Mouse (Mus musculus) C2C12 (cell line): ENCODE results near the gene Iqcf6. TPM values are rescaled to one million over a fixed set of nuclear protein-coding genes. Genes with fewer than 3 reads are reported as not detected.
A peak's percentile ranks its signal among the peaks of the same experiment; 100 is the strongest.
"Not testable (repeated sequence)": the region's sequence is repeated elsewhere in the genome, so short reads cannot be mapped to it uniquely, and the experiment has no call there.

ENCODE experiments used
- H3K27me3 ChIP-seq: one replicate; pipeline ENCODE4 v1.6.1; 2011; ENCODE audit not compliant: control insufficient read depth, insufficient read depth, insufficient read length
- H3K36me3 ChIP-seq: one replicate; pipeline ENCODE4 v1.6.1; 2011; ENCODE audit not compliant: control insufficient read depth, insufficient read depth
- H3K4me3 ChIP-seq: one replicate; pipeline ENCODE4 v1.5.1; 2011; ENCODE audit warnings: mild to moderate bottlenecking, control low read depth; ENCODE audit not compliant: poor library complexity, insufficient read depth, severe bottlenecking
- H3K79me2 ChIP-seq: one replicate; pipeline ENCODE4 v1.6.1; 2011; ENCODE audit not compliant: control insufficient read depth, insufficient read depth
- H3K79me3 ChIP-seq: one replicate; pipeline ENCODE4 v1.6.1; 2011; ENCODE audit warnings: low read depth, control low read depth
- H3ac ChIP-seq: one replicate; pipeline ENCODE3; 2011; ENCODE audit warnings: low read depth; ENCODE audit not compliant: control insufficient read depth, insufficient read length
- CEBPB ChIP-seq: IDR thresholded peaks from one replicate; pipeline ENCODE4 v1.6.1; 2011; ENCODE audit warnings: low read depth, mild to moderate bottlenecking, control low read depth, moderate library complexity
- CTCF ChIP-seq: IDR thresholded peaks from one replicate; pipeline ENCODE4 v1.5.1; 2011; ENCODE audit not compliant: control insufficient read depth, insufficient read depth, insufficient read length
- FOSL1 ChIP-seq: IDR thresholded peaks from one replicate; pipeline ENCODE4 v1.8.0; 2011; ENCODE audit warnings: mild to moderate bottlenecking, low read length; ENCODE audit not compliant: poor library complexity, insufficient read depth, severe bottlenecking
- MAX ChIP-seq: IDR thresholded peaks from one replicate; pipeline ENCODE4 v1.6.1; 2011; ENCODE audit warnings: mild to moderate bottlenecking, control low read depth
- MYOD1 ChIP-seq: IDR thresholded peaks from one replicate; pipeline ENCODE4 v1.6.1; 2011; ENCODE audit warnings: low read depth; ENCODE audit not compliant: control insufficient read depth, insufficient read length
- MYOG ChIP-seq: IDR thresholded peaks from one replicate; pipeline ENCODE4 v1.6.1; 2011; ENCODE audit not compliant: control insufficient read depth, insufficient read length; ENCODE audit errors: extremely low read depth
- USF1 ChIP-seq: IDR thresholded peaks from one replicate; pipeline ENCODE4 v1.6.1; 2011; ENCODE audit warnings: low read depth, mild to moderate bottlenecking, control low read depth, moderate library complexity
- polyA plus RNA-seq: library from polyadenylated mRNA; unstranded; fragments of >200 nt; fragmentation: generic; extraction: Trizol; gene quantifications from one replicate; pipeline ENCODE4 v1.2.1, GENCODE M21; 2012; ENCODE audit warnings: missing spikeins

Gene Iqcf6
- polyA plus RNA-seq, 1 experiment: not detected

DNA sequence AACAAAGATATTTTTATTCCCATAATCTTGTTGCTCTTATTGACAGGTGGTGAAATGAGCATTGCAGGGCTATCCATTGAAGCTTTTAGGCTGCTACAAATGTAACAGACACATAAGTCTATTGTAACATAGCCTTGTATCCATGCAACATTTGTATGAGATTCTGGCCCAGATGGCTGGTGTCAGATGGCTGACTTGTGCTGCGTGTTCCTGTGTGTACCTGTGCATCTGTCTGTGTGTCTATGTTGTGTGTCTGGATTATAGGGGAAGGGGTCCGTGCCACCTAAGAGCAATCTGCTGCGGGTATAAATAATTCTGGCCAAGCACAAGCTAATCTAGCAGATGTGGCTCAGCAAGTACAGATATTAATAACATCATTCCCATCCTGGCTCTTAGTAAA lies 8.9 kb upstream of the Iqcf6 start:
- no peak overlapping the region for H3ac ChIP-seq
- H3K4me3 ChIP-seq: no peak overlapping the region
- H3K79me2 ChIP-seq: no peaks in the 10 kb centered on the region
- no peak for TF ChIP-seq CTCF
- TF ChIP-seq MAX: no peak
- TF ChIP-seq MYOD1: no peak
- no peak for TF ChIP-seq CEBPB
- TF ChIP-seq FOSL1: no peak
- no peak for TF ChIP-seq MYOG
- TF ChIP-seq USF1: no peak
- no peaks in the 10 kb centered on the region for H3K79me3 ChIP-seq
- no peaks in the 10 kb centered on the region for H3K36me3 ChIP-seq
- H3K27me3 ChIP-seq: peaks cover 52% of the 10 kb centered on the region

DNA sequence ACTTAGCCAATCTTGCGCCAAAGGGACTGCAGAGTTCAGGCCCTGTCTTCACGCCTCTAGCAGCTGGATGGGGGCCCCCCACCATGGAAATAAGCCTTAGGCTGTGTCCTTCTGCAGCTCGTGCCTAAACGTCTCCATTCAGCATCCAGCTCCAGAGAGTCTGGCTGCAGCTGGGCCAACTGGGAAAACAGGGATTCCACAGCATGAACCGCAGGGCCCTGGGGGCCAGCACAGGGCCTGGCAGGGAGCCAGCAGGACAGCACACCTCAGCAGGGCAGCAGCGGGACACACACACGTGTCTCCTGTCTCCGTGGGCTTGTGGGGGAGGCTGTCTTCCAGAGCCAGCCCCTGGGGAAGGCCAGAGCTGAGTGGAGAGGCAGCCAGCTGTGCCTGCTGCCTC lies 1.4 kb downstream of the Iqcf6 start:
- not testable (repeated sequence) for H3K79me3 ChIP-seq, H3ac ChIP-seq, H3K36me3 ChIP-seq, H3K79me2 ChIP-seq, H3K4me3 ChIP-seq
- H3K27me3 ChIP-seq: peaks cover 25% of the 10 kb centered on the region

DNA sequence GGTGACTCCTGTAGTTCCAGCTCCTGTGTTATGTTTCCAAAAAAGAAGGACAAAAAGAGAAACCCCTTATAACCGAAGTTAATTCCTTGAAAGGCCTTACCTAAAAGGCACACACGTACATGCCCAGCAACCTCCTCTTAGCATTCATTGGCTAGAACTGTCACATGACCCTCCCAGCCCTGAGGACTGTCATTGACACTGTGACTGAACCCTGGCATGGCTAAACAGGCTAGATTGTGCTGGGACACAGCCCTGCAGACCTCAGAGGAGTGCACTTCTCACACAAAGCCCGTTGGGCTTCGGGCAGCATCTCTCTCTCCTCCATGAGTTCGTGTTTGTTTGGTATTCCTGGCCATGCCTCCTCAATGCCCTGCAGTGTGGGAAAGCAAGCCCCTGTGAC lies 5.8 kb downstream of the Iqcf6 start:
- Histone ChIP-seq H3ac (no peak overlapping the region), H3K4me3 (no peak overlapping the region), H3K36me3 (no peaks in the 10 kb centered on the region), H3K79me3 (no peaks in the 10 kb centered on the region), H3K27me3 (peaks cover 27% of the 10 kb centered on the region), H3K79me2 (no peaks in the 10 kb centered on the region)
- TF ChIP-seq FOSL1: no peak
- TF ChIP-seq USF1: peak; percentile 10
- no peak for TF ChIP-seq CTCF

DNA sequence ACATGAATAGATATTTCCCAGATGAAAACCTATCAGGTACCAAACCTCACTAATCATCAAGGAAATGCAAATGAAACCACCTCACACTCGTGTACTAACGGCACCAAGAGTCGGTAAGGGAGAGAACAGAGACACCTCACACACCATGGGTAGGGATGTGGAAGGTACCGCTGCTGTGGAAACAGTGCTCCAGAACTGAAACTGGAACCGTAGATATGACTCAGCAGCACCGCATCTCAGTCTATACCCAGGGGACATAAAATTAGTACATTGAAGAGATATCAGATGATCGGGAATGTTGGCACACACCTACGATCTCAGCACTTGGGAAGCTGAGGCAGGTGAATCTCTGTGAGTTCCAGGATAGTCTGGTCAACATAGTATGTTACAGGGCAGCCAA lies 11.8 kb downstream of the Iqcf6 start:
- no peaks in the 10 kb centered on the region for H3K36me3 ChIP-seq
- H3K27me3 ChIP-seq: peaks cover 25% of the 10 kb centered on the region
- TF ChIP-seq MYOG (no peak), USF1 (no peak)
- no peak overlapping the region for H3K4me3 ChIP-seq
- no peaks in the 10 kb centered on the region for H3K79me3 ChIP-seq
- H3K79me2 ChIP-seq: no peaks in the 10 kb centered on the region
- no peak overlapping the region for H3ac ChIP-seq

DNA sequence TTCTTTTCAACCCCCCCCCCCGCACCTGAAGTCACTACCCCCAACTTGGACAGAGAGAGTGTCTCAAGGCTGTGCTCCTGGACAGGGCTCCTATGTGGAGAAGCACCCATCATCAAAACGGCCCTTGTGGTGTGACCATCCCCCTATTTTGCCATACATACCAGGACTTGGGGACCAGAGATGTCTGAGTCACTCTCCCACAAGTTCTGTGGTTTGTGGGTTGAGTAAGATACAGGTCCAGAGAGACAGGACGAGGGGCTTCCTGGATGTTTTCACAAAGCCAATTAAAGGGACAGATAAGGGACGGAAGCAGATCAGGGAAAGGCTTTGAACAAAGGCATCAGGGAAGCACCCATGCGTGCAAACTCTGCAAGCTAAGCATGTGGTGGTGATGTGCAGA lies 15.0 kb downstream of the Iqcf6 start:
- H3K27me3 ChIP-seq: peaks cover 29% of the 10 kb centered on the region
- no peak overlapping the region for H3K4me3 ChIP-seq
- TF ChIP-seq MYOD1: no peak
- peak; percentile 73 for TF ChIP-seq CEBPB
- H3K36me3 ChIP-seq: no peaks in the 10 kb centered on the region
- no peaks in the 10 kb centered on the region for H3K79me2 ChIP-seq
- H3K79me3 ChIP-seq: no peaks in the 10 kb centered on the region
- H3ac ChIP-seq: no peak overlapping the region

DNA sequence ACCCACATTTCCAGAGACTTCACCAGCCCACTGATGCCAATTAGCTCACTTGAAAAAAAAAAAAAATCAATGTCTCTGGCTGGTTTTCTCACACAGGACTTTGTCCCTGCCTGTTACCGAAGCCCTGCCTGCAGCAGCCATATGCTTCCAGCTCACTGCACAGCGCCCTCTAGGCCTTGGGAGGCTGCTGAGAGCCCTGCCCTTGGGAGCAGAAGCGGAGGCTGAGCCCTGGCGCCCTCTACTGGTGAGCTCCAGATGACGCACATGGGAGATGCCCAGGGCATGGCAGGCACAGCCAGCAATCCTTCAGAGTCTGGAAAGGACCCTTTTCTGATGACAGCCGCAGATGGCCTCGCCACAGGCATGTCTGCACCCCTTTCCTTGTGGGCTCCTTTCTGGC lies 16.7 kb downstream of the Iqcf6 start:
- H3K27me3 ChIP-seq: peaks cover 40% of the 10 kb centered on the region
- no peak overlapping the region for H3ac ChIP-seq
- TF ChIP-seq MAX (peak; percentile 53), FOSL1 (no peak), USF1 (no peak), CEBPB (no peak), MYOG (no peak), MYOD1 (no peak), CTCF (peak; percentile 91)
- no peaks in the 10 kb centered on the region for H3K79me2 ChIP-seq
- no peak overlapping the region for H3K4me3 ChIP-seq
- H3K79me3 ChIP-seq: no peaks in the 10 kb centered on the region
- H3K36me3 ChIP-seq: no peaks in the 10 kb centered on the region

DNA sequence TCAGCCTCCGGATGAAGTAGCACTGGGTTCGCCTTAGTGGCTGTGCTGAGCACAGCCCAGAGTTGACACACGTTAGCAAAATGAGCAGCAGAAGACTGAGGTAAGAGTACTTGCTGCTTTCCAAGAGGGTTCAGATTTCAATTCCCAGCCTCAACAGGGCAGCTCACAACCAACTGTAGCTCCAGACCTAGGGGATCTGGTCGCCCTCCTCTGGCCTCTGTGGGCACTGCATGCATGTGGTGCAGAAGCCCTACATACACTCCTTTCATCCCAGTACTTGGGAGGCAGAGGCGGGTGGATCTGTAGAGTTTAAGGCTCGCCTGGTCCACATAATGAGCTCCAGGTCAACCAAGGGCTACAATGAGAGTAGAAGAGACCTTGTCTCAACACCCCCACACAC lies 17.4 kb downstream of the Iqcf6 start:
- Histone ChIP-seq H3K79me2 (no peaks in the 10 kb centered on the region), H3K27me3 (peaks cover 42% of the 10 kb centered on the region), H3ac (no peak overlapping the region), H3K4me3 (no peak overlapping the region), H3K36me3 (no peaks in the 10 kb centered on the region), H3K79me3 (no peaks in the 10 kb centered on the region)
- TF ChIP-seq CEBPB (no peak), USF1 (no peak), CTCF (no peak)
